Mouse (Mus musculus): Measurements from ENCODE around the gene Adpgk.

- no peak for TF ChIP-seq POLR2A (IDR thresholded peaks at IDR 0.05; ENCODE audit: insufficient read depth, low read depth, low read length)
- no peak for TF ChIP-seq CTCF (IDR thresholded peaks at IDR 0.05; ENCODE audit: insufficient read depth, low read depth, low read length)
Observed at GRCm38 (mm10) chr9:59289529-59290115, 1.7 kb upstream of the Adpgk start.
